Mouse (Mus musculus) heart, embryonic 11.5 days (tissue): Measurements from ENCODE around the gene Tagln2. TPM values are rescaled to one million over a fixed set of nuclear protein-coding genes. Genes with fewer than 3 reads are reported as not detected.

Source experiments
- ATAC-seq: fragments of 200-750 bp; cut with Nextera tagmentation; replicated peaks from 2 replicates; pipeline ENCODE4 v1.8.0; 2017; ENCODE audit warnings: moderate library complexity; ENCODE audit not compliant: insufficient number of reproducible peaks, low FRiP score, low TSS enrichment
- H3K27ac ChIP-seq: fragments of 300-500 bp; sonication (generic); 2 replicates; pipeline ENCODE4 v1.5.1; 2014; ENCODE audit warnings: mild to moderate bottlenecking, low read depth, low read length
- H3K27me3 ChIP-seq: fragments of 300-500 bp; sonication (generic); 2 replicates; pipeline ENCODE4 v1.6.1; 2014; ENCODE audit warnings: mild to moderate bottlenecking, low read length, mixed read lengths; ENCODE audit not compliant: control insufficient read depth, insufficient read depth
- H3K36me3 ChIP-seq: fragments of 300-500 bp; sonication (generic); 2 replicates; pipeline ENCODE4 v1.6.1; 2014; ENCODE audit warnings: mild to moderate bottlenecking, low read length, moderate library complexity, mixed read lengths; ENCODE audit not compliant: control insufficient read depth, insufficient read depth
- H3K4me1 ChIP-seq: fragments of 300-500 bp; sonication (generic); 2 replicates; pipeline ENCODE4 v1.6.1; 2014; ENCODE audit warnings: low read length; ENCODE audit not compliant: control insufficient read depth, insufficient read depth
- H3K4me2 ChIP-seq: fragments of 300-500 bp; sonication (generic); 2 replicates; pipeline ENCODE4 v1.6.1; 2014; ENCODE audit warnings: mild to moderate bottlenecking, moderate library complexity
- H3K4me3 ChIP-seq: fragments of 300-500 bp; sonication (generic); 2 replicates; pipeline ENCODE4 v1.5.1; 2014; ENCODE audit warnings: low read depth, low read length
- H3K9ac ChIP-seq: fragments of 300-500 bp; sonication (generic); 2 replicates; pipeline ENCODE4 v1.6.1; 2014; ENCODE audit warnings: mild to moderate bottlenecking, low read depth, low read length, moderate library complexity
- H3K9me3 ChIP-seq: fragments of 300-500 bp; sonication (generic); replicated peaks from 2 replicates; pipeline ENCODE4 v1.6.1; 2016; ENCODE audit warnings: low read length; ENCODE audit not compliant: control insufficient read depth
- WGBS: fragments of 180-500 bp; shearing (Covaris S2); extraction: QIAGEN DNeasy Blood & Tissue Kit; methylation state at CpG from one replicate; pipeline ENCODE4 v1.1.7; 2014; ENCODE audit not compliant: insufficient replicate concordance; 5-methylcytosine and 5-hydroxymethylcytosine counted together
- polyA plus RNA-seq: library from polyadenylated mRNA; unstranded; fragments of >200 nt; fragmentation: Nextera tagmentation; extraction: Ambion mirVana; gene quantifications from 2 replicates; pipeline ENCODE4 v1.2.1, GENCODE M21; 2014

Gene Tagln2
- polyA plus RNA-seq, 1 experiment from 2014 or later: 248 TPM

DNA sequence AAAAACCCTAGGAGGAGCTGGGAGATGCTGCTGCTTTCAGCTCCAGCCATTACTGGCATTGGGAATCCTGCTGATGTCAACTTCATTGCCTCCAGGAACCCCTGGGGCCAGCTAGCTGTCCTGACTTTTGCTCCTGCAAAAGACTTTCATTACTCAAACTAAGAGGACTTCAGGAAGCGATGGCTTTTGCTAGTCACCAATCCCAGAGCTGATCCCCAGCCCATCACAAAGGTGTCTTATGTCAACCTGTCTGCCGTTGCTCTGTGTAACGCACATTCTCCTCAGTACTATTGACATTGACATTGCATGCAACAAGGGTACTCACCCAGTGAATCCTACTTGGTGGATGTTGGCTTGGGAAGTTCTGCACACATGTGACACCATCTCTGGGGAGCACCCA is 25.7 kb upstream of the Tagln2 start:
- 75% methylated on average over 3 of the region's 3 CpGs for WGBS
- Histone ChIP-seq H3K27ac (no peak overlapping the region), H3K9ac (no peak overlapping the region), H3K4me1 (peaks cover 3% of the 10 kb centered on the region; the same call in 1 of the 2 replicates), H3K4me2 (no peak overlapping the region), H3K4me3 (no peak overlapping the region), H3K9me3 (no peaks in the 10 kb centered on the region), H3K36me3 (no peaks in the 10 kb centered on the region), H3K27me3 (0 out of 2 replicates have a peak, but pooled peaks cover 2% of the 10 kb centered on the region)
- ATAC-seq: no peak

DNA sequence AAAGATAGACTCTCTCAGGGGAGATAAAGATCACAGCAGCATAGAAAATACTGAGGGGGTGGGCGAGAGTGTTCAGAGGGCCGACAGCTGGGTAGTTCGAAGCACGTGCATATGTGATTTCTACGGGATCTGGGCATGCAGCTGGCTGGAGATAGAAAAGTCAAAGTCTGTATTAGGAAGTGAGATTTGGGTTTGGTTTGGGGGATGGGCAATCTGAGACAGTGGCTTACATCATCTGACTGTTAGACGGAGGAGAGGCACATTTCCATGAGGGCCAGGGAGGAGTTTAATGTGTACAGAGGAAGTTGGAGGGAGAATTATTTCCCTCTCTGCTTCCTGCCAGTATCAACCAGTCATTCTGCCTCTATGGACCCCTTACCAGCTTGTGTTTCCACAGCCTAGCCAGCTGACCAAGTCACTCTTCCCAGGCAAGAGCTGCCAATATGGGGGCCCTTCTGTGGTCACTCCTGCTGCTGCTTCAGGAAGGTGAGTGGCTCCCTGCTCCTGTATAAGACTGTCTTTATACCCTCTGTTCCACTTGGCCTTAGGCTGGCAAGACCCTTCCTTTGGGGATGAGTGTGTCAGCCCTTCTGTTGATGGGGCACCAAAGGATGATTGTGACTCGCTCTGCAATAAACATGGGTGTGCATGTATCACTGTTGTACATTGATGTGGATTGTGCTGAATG is 24.6 kb upstream of the Tagln2 start, which contains the start of gene Slamf9:
Gene Slamf9 (plus strand): TSS at position 305 of the 688 bp plus-strand sequence.
- 0 out of 2 replicates have a peak, but pooled peaks cover 2% of the 10 kb centered on the region for H3K27me3 ChIP-seq
- no peak within 1 kb of the TSS for H3K27ac ChIP-seq
- H3K4me2 ChIP-seq: no peak within 1 kb of the TSS
- no peaks in the 10 kb centered on the region for H3K4me1 ChIP-seq
- no peak within 1 kb of the TSS for H3K9ac ChIP-seq
- no peaks in the 10 kb centered on the region for H3K9me3 ChIP-seq
- H3K4me3 ChIP-seq: no peak within 1 kb of the TSS
- 0 out of 2 replicates have a peak, but pooled peaks have one; percentile 26 for ATAC-seq
- 47% methylated on average over 7 of the region's 7 CpGs for WGBS
- H3K36me3 ChIP-seq: no peaks in the 10 kb centered on the region

- H3K27me3 ChIP-seq: 0 out of 2 replicates have a peak, but pooled peaks cover 2% of the 10 kb centered on the region
- no peak overlapping the region for H3K9ac ChIP-seq
- H3K4me1 ChIP-seq: peaks cover 5% of the 10 kb centered on the region; the same call in 1 of the 2 replicates
- H3K4me3 ChIP-seq: no peak overlapping the region
- WGBS: 69% methylated on average over 5 of the region's 5 CpGs
- no peak overlapping the region for H3K27ac ChIP-seq
- ATAC-seq: no peak
- H3K4me2 ChIP-seq: no peak overlapping the region
- H3K36me3 ChIP-seq: no peaks in the 10 kb centered on the region
- no peaks in the 10 kb centered on the region for H3K9me3 ChIP-seq
Observed at GRCm38 (mm10) chr1:172478020-172478419, 21.8 kb upstream of the Tagln2 start.

DNA sequence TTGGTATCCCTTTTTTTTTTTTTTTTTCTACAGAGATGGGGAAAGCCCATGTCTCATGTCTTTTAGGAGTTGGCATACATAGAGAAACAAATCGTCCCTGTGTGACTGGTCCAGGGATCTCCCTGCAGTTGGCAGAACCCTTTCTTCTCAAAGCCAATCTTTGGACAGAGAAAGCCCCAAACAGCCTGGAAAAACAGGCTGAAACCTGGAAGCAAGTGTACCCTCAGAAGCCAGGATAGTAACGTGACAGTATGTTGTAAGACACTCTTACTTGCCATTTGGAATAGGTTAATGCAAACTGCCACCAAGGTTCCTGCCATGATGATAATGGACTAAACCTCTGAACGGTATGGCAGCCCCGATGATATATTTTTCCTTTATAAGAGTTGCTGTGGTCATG is 19.5 kb upstream of the Tagln2 start:
- H3K4me1 ChIP-seq: peaks cover 7% of the 10 kb centered on the region; the same call in 1 of the 2 replicates
- WGBS: 85% methylated on average over 4 of the region's 4 CpGs

DNA sequence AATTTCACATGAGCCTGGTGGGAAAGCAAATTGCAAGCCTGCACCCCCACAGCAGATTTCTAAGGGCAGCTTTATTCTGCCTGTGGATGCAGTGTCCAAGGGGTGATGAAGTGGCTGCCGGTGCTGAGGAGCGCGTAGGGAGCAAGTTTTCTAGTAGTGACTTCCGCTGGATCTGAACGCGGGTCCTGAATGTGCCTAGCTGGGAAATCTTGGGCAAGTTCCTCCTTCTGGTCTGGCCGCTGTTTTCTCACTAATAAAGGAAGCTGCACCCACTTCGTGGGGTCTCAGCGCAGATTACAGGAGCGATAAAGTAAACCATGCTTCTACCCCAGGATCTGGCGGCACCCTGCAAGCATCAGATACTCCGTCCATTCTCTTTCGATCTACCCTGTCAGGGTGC is 18.7 kb upstream of the Tagln2 start:
- no peak for ATAC-seq
- H3K9ac ChIP-seq: peak overlapping the region; percentile 60
- H3K36me3 ChIP-seq: no peaks in the 10 kb centered on the region
- H3K4me2 ChIP-seq: peak overlapping the region; percentile 73
- H3K27ac ChIP-seq: no peak overlapping the region
- 14% methylated on average over 13 of the region's 13 CpGs for WGBS
- peaks cover 7% of the 10 kb centered on the region; the same call in 1 of the 2 replicates for H3K4me1 ChIP-seq
- H3K27me3 ChIP-seq: 0 out of 2 replicates have a peak, but pooled peaks cover 2% of the 10 kb centered on the region
- peak overlapping the region; percentile 61 for H3K4me3 ChIP-seq
- H3K9me3 ChIP-seq: no peaks in the 10 kb centered on the region

More for the DNA sequence above, 19.5 kb upstream of the Tagln2 start:
- no peaks in the 10 kb centered on the region for H3K36me3 ChIP-seq
- 0 out of 2 replicates have a peak, but pooled peaks cover 2% of the 10 kb centered on the region for H3K27me3 ChIP-seq
- H3K4me3 ChIP-seq: no peak overlapping the region
- no peaks in the 10 kb centered on the region for H3K9me3 ChIP-seq
- H3K4me2 ChIP-seq: no peak overlapping the region
- H3K9ac ChIP-seq: no peak overlapping the region
- no peak for ATAC-seq
- no peak overlapping the region for H3K27ac ChIP-seq

GRCm38 (mm10) chr1:172481540-172482280 is 18.1 kb upstream of the Tagln2 start, which contains the start of gene Igsf9:
Gene Igsf9, plus strand, starts transcription at chr1:172481788.
- under 1% methylated on average over 38 of the region's 38 CpGs for WGBS
- H3K4me1 ChIP-seq: peaks cover 10% of the 10 kb centered on the region; the same call in 1 of the 2 replicates
- H3K9me3 ChIP-seq: no peaks in the 10 kb centered on the region
- H3K4me3 ChIP-seq: peak within 1 kb of the TSS; percentile 61
- H3K4me2 ChIP-seq: peak within 1 kb of the TSS; percentile 73
- H3K27ac ChIP-seq: no peak within 1 kb of the TSS
- peak; percentile 90 for ATAC-seq
- 0 out of 2 replicates have a peak, but pooled peaks cover 2% of the 10 kb centered on the region for H3K27me3 ChIP-seq
- H3K36me3 ChIP-seq: no peaks in the 10 kb centered on the region
- H3K9ac ChIP-seq: peak within 1 kb of the TSS; percentile 60

- H3K9me3 ChIP-seq: no peaks in the 10 kb centered on the region
- no peak overlapping the region for H3K27ac ChIP-seq
- peak overlapping the region; percentile 49; the same call in 1 of the 2 replicates for H3K9ac ChIP-seq
- no peaks in the 10 kb centered on the region for H3K36me3 ChIP-seq
- no peak for ATAC-seq
- WGBS: 4% methylated on average over 12 of the region's 12 CpGs
- peaks cover 10% of the 10 kb centered on the region; the same call in 1 of the 2 replicates for H3K4me1 ChIP-seq
- 0 out of 2 replicates have a peak, but pooled peaks cover 2% of the 10 kb centered on the region for H3K27me3 ChIP-seq
- peak overlapping the region; percentile 73 for H3K4me2 ChIP-seq
- peak overlapping the region; percentile 61 for H3K4me3 ChIP-seq
Observed at GRCm38 (mm10) chr1:172482518-172483360, 17.1 kb upstream of the Tagln2 start.

DNA sequence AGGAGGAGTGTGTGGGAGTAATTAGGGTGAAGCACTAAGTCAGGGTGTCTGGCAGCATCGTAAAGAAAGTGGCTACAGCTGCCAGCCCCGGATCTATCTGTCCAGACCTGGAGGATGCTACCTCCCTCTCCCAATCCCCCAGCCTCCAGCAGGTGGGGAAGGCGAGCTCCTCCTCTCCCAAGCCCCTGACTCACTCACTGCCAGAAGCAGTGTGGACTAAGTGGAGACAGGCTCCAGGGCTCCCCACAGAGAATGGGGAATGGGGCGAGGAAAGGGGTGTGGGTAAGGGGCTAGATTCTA is 16.5 kb upstream of the Tagln2 start:
- Histone ChIP-seq H3K4me3 (peak overlapping the region; percentile 61; the same call in 1 of the 2 replicates), H3K4me1 (peaks cover 10% of the 10 kb centered on the region; the same call in 1 of the 2 replicates), H3K27ac (no peak overlapping the region), H3K27me3 (0 out of 2 replicates have a peak, but pooled peaks cover 2% of the 10 kb centered on the region), H3K36me3 (no peaks in the 10 kb centered on the region), H3K9me3 (no peaks in the 10 kb centered on the region), H3K9ac (no peak overlapping the region), H3K4me2 (peak overlapping the region; percentile 73)
- 34% methylated on average over 4 of the region's 4 CpGs for WGBS
- ATAC-seq: no peak
